Mouse (Mus musculus) cerebellum, postnatal 14 days (tissue): ENCODE measurements around the gene Ermap.

ENCODE experiments used
- DNase-seq, 2 experiments: peaks; one replicate each; pipeline ENCODE4 v3.0.0; 2021; ENCODE audit warnings: mixed read lengths in 2 of 2

The Ermap gene

GRCm38 (mm10) chr4:119183525-119183924, 6.3 kb downstream of the Ermap start:
- DNase-seq, result no peak

GRCm38 (mm10) chr4:119181456-119181855, 8.4 kb downstream of the Ermap start:
- DNase-seq, result no peak

GRCm38 (mm10) chr4:119180133-119180707, 9.6 kb downstream of the Ermap start:
- no peak for DNase-seq

- DNase-seq, result no peak
These were observed 11.5 kb downstream of the Ermap start for GRCm38 (mm10) chr4:119178331-119178730.

- no peak for DNase-seq
These were observed 12.1 kb downstream of the Ermap start for GRCm38 (mm10) chr4:119177702-119178101.

- DNase-seq, result peak; percentile 94 to 96
These were observed 15.9 kb downstream of the Ermap start, which contains the start of gene Zfp691 for GRCm38 (mm10) chr4:119173851-119174453. TSS of gene Zfp691 (minus strand) at chr4:119174195.

GRCm38 (mm10) chr4:119172919-119173650, 16.7 kb downstream of the Ermap start:
- no peak for DNase-seq

GRCm38 (mm10) chr4:119167663-119168062, 22.1 kb downstream of the Ermap start:
- peak; percentile 91 to 95 for DNase-seq

GRCm38 (mm10) chr4:119167068-119167467, 22.7 kb downstream of the Ermap start:
- DNase-seq, result no peak

- DNase-seq, result no peak
These were observed 23.9 kb downstream of the Ermap start for GRCm38 (mm10) chr4:119165916-119166315.

GRCm38 (mm10) chr4:119162990-119163389, 26.8 kb downstream of the Ermap start:
- DNase-seq, result no peak

GRCm38 (mm10) chr4:119161358-119161757, 28.5 kb downstream of the Ermap start:
- no peak for DNase-seq

- no peak for DNase-seq
These were observed 31.9 kb downstream of the Ermap start for GRCm38 (mm10) chr4:119157891-119158290.

GRCm38 (mm10) chr4:119157186-119157585, 32.6 kb downstream of the Ermap start:
- DNase-seq, result peak; percentile 68 to 82

GRCm38 (mm10) chr4:119148741-119149140, 41.1 kb downstream of the Ermap start:
- DNase-seq, result no peak

- no peak for DNase-seq
These were observed 42.5 kb downstream of the Ermap start for GRCm38 (mm10) chr4:119147347-119147746.

GRCm38 (mm10) chr4:119146816-119147215, 43.0 kb downstream of the Ermap start:
- no peak for DNase-seq

- DNase-seq, result peak; percentile 71 to 82
These were observed 47.5 kb downstream of the Ermap start for GRCm38 (mm10) chr4:119142230-119142871.

GRCm38 (mm10) chr4:119141191-119141590, 48.6 kb downstream of the Ermap start:
- no peak for DNase-seq

- peak; percentile 45 to 46 for DNase-seq
These were observed 49.7 kb downstream of the Ermap start for GRCm38 (mm10) chr4:119140126-119140525.

- no peak for DNase-seq
These were observed 51.0 kb downstream of the Ermap start for GRCm38 (mm10) chr4:119138776-119139175.

- DNase-seq, result peak; percentile 87 to 88
These were observed 51.6 kb downstream of the Ermap start for GRCm38 (mm10) chr4:119138171-119138570.

GRCm38 (mm10) chr4:119137313-119137712, 52.5 kb downstream of the Ermap start:
- no peak for DNase-seq
